Mouse (Mus musculus): ENCODE data around the gene Galnt17.

DNA sequence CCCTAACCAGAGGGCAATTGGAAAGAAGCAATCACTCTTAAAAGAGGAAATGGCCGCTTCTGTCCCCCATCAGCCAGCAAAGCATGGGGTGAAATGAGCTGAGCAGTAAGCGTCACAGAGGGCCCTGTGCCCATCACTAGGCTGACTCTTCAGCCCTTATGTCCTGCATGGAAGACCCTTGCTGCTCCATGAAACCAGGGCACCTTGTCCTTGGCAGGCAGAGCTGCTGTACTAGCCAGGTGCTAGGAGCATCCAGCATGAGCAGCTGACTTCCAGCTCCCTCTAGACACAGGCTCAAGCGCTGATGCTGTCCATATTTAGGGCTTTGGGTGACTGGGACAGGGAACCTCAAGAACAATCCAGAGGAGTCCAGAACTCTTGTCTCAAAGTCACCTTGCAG is 432.9 kb downstream of the Galnt17 start:
- TF ChIP-seq CTCF (IDR thresholded peaks at IDR 0.05; ENCODE audit: borderline replicate concordance, extremely low read depth, insufficient read depth, insufficient read length) (no peak), POLR2A (IDR thresholded peaks at IDR 0.05; ENCODE audit: borderline replicate concordance, extremely low read depth, insufficient read depth, insufficient read length, poor library complexity, severe bottlenecking) (no peak)

All from brain, embryonic 14.5 days (tissue).